Mouse (Mus musculus) testis, adult 2 months (tissue): ENCODE measurements around the gene Actrt2.

ENCODE experiments used
- CTCF ChIP-seq: fragments of 200-500 bp; IDR thresholded peaks from 2 replicates; pipeline ENCODE4 v1.5.1; 2012; ENCODE audit warnings: low read depth, mild to moderate bottlenecking, inconsistent platforms, low read length, moderate library complexity; ENCODE audit not compliant: control insufficient read depth, insufficient read depth, insufficient replicate concordance
- POLR2A ChIP-seq: fragments of 200-500 bp; IDR thresholded peaks from 2 replicates; pipeline ENCODE4 v1.6.1; 2012; ENCODE audit warnings: low read depth, mild to moderate bottlenecking, inconsistent platforms, low read length, moderate library complexity; ENCODE audit not compliant: control insufficient read depth

- TF ChIP-seq POLR2A = no peak
- no peak for TF ChIP-seq CTCF
These were observed 26.2 kb downstream of the Actrt2 start for GRCm38 (mm10) chr4:154641296-154642110.
